Mouse (Mus musculus): ENCODE data around the gene Oca2. TPM values are rescaled to one million over a fixed set of nuclear protein-coding genes. Genes with fewer than 3 reads are reported as not detected.

Oca2 gene
- polyA plus RNA-seq, 2 experiments = not detected

DNA sequence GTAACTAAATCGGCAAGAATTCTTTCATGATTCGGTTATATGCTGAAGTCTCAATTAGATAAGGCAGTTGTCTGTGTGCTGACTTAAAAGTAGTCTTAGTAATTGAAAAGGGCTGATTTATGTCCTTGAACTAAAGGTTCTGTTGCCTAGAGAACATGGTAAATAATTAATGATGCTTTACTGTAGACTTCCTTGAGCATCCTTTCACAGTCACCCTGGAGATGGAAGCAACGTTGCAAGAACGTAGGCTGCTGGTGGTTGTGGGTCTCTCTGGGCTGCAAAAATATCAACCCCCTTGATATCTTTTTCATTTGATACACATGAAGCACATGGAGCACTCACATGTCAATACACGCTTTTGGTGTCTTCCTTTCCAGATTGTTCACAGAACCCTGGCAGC lies 74.8 kb downstream of the Oca2 start:
- DNase-seq (ENCODE audit: low read depth in 3 of 3, low spot score in 3 of 3) (no peak), ATAC-seq (ENCODE audit: insufficient read depth) (no peak)
- Histone ChIP-seq H3K9ac (replicated peaks) (no peak overlapping the region), H3K4me3 (ENCODE audit: insufficient read depth in 1 of 2, low read depth in 2 of 2, low read length in 2 of 2) (no peak overlapping the region), H3K4me2 (ENCODE audit: low read depth) (no peak overlapping the region), H3K9me3 (ENCODE audit: control insufficient read depth, low read length) (no peaks in the 10 kb centered on the region), H3K36me3 (replicated peaks; ENCODE audit: control insufficient read depth, insufficient read depth, low read depth) (no peaks in the 10 kb centered on the region), H3K27me3 (ENCODE audit: control insufficient read depth, insufficient read depth, low read length) (no peaks in the 10 kb centered on the region), H3K27ac (no peak overlapping the region), H3K4me1 (replicated peaks; ENCODE audit: control insufficient read depth in 2 of 2, insufficient read depth in 2 of 2, low read length in 1 of 2) (no peaks in the 10 kb centered on the region)
- TF ChIP-seq EP300 (IDR thresholded peaks at IDR 0.05; ENCODE audit: low read depth) = no peak
- no peak for TF ChIP-seq CTCF (IDR thresholded peaks at IDR 0.05; ENCODE audit: low read depth)
- WGBS (ENCODE audit: insufficient replicate concordance) = 66% methylated on average over 5 of the region's 5 CpGs

DNA sequence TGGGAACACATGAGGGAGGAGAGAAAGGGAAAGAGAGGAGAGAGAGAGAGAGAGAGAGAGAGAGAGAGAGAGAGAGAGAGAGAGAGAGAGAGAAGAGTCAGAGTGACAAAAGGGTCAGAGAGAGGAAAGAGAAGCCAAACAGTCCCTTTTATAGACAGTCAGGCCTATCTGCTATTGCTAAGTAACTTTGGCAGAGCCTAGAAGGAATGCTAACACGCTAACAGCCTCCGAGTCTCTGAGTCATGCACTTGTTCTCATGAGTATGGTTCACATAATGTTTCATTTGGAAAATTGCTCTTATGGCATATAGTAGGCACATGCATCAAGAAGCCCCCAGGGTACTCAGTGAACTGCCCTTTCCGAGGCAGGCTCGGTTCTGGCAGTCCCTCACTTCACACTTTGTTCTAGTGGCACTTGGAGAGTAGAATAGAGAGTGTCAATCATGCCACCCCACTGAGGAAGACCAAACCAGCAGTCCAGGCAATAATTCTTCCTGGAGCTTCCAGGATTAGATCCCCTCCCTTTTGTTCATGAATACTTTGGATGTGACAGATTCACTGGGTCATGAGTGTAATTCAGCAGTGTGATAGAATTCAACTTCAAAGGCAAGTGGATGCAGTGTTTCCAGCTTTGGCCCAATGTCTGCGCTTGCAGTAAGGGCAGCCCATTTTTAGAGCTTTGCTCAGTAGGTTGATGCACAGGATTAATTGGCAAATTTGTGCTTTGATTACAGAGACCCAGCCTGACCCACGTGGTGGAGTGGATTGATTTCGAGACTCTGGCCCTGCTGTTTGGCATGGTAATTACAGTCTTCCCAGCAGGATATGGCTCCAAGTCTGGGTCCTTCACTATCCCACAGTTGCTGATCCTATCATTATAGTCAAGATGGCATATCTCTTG lies 76.3 kb downstream of the Oca2 start:
- no peaks in the 10 kb centered on the region for H3K27me3 ChIP-seq (ENCODE audit: control insufficient read depth, insufficient read depth, low read length)
- TF ChIP-seq CTCF (IDR thresholded peaks at IDR 0.05; ENCODE audit: low read depth) (no peak), EP300 (IDR thresholded peaks at IDR 0.05; ENCODE audit: low read depth) (no peak)
- H3K9ac ChIP-seq (replicated peaks) = no peak overlapping the region
- no peaks in the 10 kb centered on the region for H3K4me1 ChIP-seq (replicated peaks; ENCODE audit: control insufficient read depth in 2 of 2, insufficient read depth in 2 of 2, low read length in 1 of 2)
- no peak overlapping the region for H3K27ac ChIP-seq
- H3K36me3 ChIP-seq (replicated peaks; ENCODE audit: control insufficient read depth, insufficient read depth, low read depth) = no peaks in the 10 kb centered on the region
- 53% methylated on average over 7 of the region's 7 CpGs for WGBS (ENCODE audit: insufficient replicate concordance)
- no peak overlapping the region for H3K4me3 ChIP-seq (ENCODE audit: insufficient read depth in 1 of 2, low read depth in 2 of 2, low read length in 2 of 2)
- ATAC-seq (ENCODE audit: insufficient read depth) (no peak), DNase-seq (ENCODE audit: low read depth in 3 of 3, low spot score in 3 of 3) (no peak)
- H3K4me2 ChIP-seq (ENCODE audit: low read depth) = no peak overlapping the region
- no peaks in the 10 kb centered on the region for H3K9me3 ChIP-seq (ENCODE audit: control insufficient read depth, low read length)

DNA sequence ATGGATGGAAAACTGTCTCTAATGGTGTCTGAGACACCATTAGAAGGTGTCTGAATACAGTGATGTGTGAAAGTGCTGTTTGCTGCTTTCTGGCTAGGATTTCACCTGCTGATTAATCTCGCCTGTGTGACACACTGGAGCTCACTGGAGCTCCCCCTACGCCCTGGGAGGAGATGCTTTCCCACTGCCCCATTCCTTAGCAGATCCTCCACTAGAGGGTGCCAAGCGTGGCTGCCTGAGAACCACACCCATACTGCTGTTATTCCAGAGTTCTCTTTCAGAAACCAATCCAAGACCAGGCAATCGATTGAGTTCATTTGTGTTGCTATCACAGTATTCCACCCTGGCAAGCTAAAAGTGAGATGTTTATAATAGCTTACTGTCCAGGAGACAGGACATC lies 88.2 kb downstream of the Oca2 start:
- H3K27ac ChIP-seq = no peak overlapping the region
- H3K4me2 ChIP-seq (ENCODE audit: low read depth) = no peak overlapping the region
- DNase-seq (ENCODE audit: low read depth in 3 of 3, low spot score in 3 of 3) = no peak
- no peaks in the 10 kb centered on the region for H3K27me3 ChIP-seq (ENCODE audit: control insufficient read depth, insufficient read depth, low read length)
- no peaks in the 10 kb centered on the region for H3K9me3 ChIP-seq (ENCODE audit: control insufficient read depth, low read length)
- WGBS (ENCODE audit: insufficient replicate concordance) = 31% methylated on average over 4 of the region's 4 CpGs
- no peak overlapping the region for H3K4me3 ChIP-seq (ENCODE audit: insufficient read depth in 1 of 2, low read depth in 2 of 2, low read length in 2 of 2)
- no peak for ATAC-seq (ENCODE audit: insufficient read depth)
- no peak overlapping the region for H3K9ac ChIP-seq (replicated peaks)
- H3K36me3 ChIP-seq (replicated peaks; ENCODE audit: control insufficient read depth, insufficient read depth, low read depth) = no peaks in the 10 kb centered on the region
- H3K4me1 ChIP-seq (replicated peaks; ENCODE audit: control insufficient read depth in 2 of 2, insufficient read depth in 2 of 2, low read length in 1 of 2) = no peaks in the 10 kb centered on the region
- TF ChIP-seq EP300 (IDR thresholded peaks at IDR 0.05; ENCODE audit: low read depth) (no peak), CTCF (IDR thresholded peaks at IDR 0.05; ENCODE audit: low read depth) (no peak)

DNA sequence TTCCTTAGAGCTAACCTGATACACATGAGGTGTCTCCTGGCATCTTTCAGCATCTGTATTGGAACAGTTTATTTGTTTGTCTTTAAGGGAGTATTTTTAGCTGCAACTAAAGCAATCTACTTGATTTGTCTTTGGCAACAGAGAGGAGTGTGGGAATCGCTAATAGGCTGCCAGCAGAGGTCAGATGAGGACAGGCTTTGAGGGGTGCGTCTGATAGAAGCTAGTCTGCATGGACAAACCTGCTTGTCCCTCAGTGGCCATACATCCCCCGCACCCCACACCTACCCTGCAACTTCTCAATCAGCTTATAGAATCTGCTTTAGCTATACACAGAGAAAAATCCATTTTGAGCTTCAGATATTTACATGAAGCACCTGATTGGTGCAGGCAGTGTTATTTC lies 109.0 kb downstream of the Oca2 start:
- TF ChIP-seq CTCF (IDR thresholded peaks at IDR 0.05; ENCODE audit: low read depth) (no peak), EP300 (IDR thresholded peaks at IDR 0.05; ENCODE audit: low read depth) (no peak)
- no peaks in the 10 kb centered on the region for H3K36me3 ChIP-seq (replicated peaks; ENCODE audit: control insufficient read depth, insufficient read depth, low read depth)
- no peak for DNase-seq (ENCODE audit: low read depth in 3 of 3, low spot score in 3 of 3)

DNA sequence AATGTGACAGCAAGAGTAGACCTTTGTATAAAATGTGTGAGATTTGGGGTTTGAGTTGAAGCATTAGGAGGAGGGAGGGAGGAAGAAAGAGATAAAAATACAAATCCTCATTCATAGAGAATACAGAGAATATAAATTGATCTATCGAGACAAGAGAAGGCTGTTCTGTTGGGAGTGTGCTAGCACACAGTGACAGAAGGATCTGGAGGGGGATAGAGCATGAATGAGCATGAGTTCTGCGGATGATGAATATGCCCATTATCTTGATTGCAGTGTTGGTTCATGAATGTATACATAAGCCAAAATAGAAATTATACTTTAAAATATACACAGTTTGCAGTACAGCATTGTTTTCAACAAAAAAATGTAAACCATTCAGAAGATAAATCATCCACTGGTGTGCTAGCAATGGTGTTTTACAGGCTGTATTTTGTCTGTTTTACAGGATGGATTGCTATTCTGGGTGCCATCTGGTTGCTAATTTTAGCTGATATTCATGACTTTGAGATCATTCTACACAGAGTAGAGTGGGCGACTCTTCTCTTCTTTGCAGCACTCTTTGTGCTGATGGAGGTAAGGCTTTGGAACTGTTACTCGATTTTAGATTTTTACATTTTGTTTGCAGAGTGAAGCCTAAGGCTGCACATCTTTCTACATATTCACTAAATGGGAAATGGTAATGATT lies 117.2 kb downstream of the Oca2 start:
- TF ChIP-seq CTCF (IDR thresholded peaks at IDR 0.05; ENCODE audit: low read depth) = no peak
- no peak for TF ChIP-seq EP300 (IDR thresholded peaks at IDR 0.05; ENCODE audit: low read depth)
- H3K27ac ChIP-seq = no peak overlapping the region
- DNase-seq (ENCODE audit: low read depth in 3 of 3, low spot score in 3 of 3) = no peak
- H3K4me2 ChIP-seq (ENCODE audit: low read depth) = no peak overlapping the region
- H3K4me1 ChIP-seq (replicated peaks; ENCODE audit: control insufficient read depth in 2 of 2, insufficient read depth in 2 of 2, low read length in 1 of 2) = no peaks in the 10 kb centered on the region
- 56% methylated on average over 4 of the region's 4 CpGs for WGBS (ENCODE audit: insufficient replicate concordance)
- H3K9ac ChIP-seq (replicated peaks) = no peak overlapping the region
- H3K4me3 ChIP-seq (ENCODE audit: insufficient read depth in 1 of 2, low read depth in 2 of 2, low read length in 2 of 2) = no peak overlapping the region
- no peaks in the 10 kb centered on the region for H3K9me3 ChIP-seq (ENCODE audit: control insufficient read depth, low read length)
- no peak for ATAC-seq (ENCODE audit: insufficient read depth)
- no peaks in the 10 kb centered on the region for H3K27me3 ChIP-seq (ENCODE audit: control insufficient read depth, insufficient read depth, low read length)
- no peaks in the 10 kb centered on the region for H3K36me3 ChIP-seq (replicated peaks; ENCODE audit: control insufficient read depth, insufficient read depth, low read depth)

More for the DNA sequence above, 109.0 kb downstream of the Oca2 start:
- no peak for ATAC-seq (ENCODE audit: insufficient read depth)
- Histone ChIP-seq H3K4me2 (ENCODE audit: low read depth) (no peak overlapping the region), H3K4me3 (ENCODE audit: insufficient read depth in 1 of 2, low read depth in 2 of 2, low read length in 2 of 2) (no peak overlapping the region), H3K4me1 (replicated peaks; ENCODE audit: control insufficient read depth in 2 of 2, insufficient read depth in 2 of 2, low read length in 1 of 2) (no peaks in the 10 kb centered on the region), H3K27ac (no peak overlapping the region), H3K9me3 (ENCODE audit: control insufficient read depth, low read length) (no peaks in the 10 kb centered on the region), H3K9ac (replicated peaks) (no peak overlapping the region), H3K27me3 (ENCODE audit: control insufficient read depth, insufficient read depth, low read length) (no peaks in the 10 kb centered on the region)
- WGBS (ENCODE audit: insufficient replicate concordance) = 45% methylated on average over 3 of the region's 3 CpGs

Data from liver, embryonic 14.5 days (tissue).